21 mouse cellular contexts compared by ENCODE assay signal in genomic region chr5:71951398-71951797, GRCm38 (mm10).
A peak's percentile ranks its signal among the peaks of the same experiment; 100 is the strongest.
DNase-seq lines count a peak whose midpoint lies in the region; ATAC-seq and TF ChIP-seq lines count a peak whose summit lies in the region.
"Had no signal": no experiment of that assay in that cellular context is flagged by ENCODE, and none has a peak within 500 bp of the region (broad histone marks: within the 10 kb centered on the region; RNA-seq: fewer than 3 reads in every experiment).

No protein-coding gene starts in this region.

- no peak overlapping the region for H3K4me3 ChIP-seq in gastrocnemius, adult 2 months
- no peak overlapping the region for H3K4me3 ChIP-seq in left cerebral cortex, adult 2 months
- H3K4me3 ChIP-seq: erythroblast, embryonic 14.5 days; hindbrain, embryonic 15.5 days; layer of hippocampus, adult 2 months; midbrain, embryonic 10.5 days; neural tube, embryonic 13.5 days had no signal

- no peak for TF ChIP-seq CTCF in gastrocnemius, adult 2 months (IDR thresholded peaks at IDR 0.05)
- no peak for TF ChIP-seq CTCF in left cerebral cortex, adult 2 months (IDR thresholded peaks at IDR 0.05)

- H3K27ac ChIP-seq in gastrocnemius, adult 2 months: no peak overlapping the region
- no peak overlapping the region for H3K27ac ChIP-seq in left cerebral cortex, adult 2 months
- H3K27ac ChIP-seq: hindbrain, embryonic 15.5 days; kidney, postnatal 0 days; layer of hippocampus, adult 2 months; macrophage; midbrain, embryonic 10.5 days; neural tube, embryonic 13.5 days had no signal

- DNase-seq in gastrocnemius, postnatal 10 days: peak; percentile 13
- DNase-seq in gastrocnemius, adult 2 months: no peak
- DNase-seq in left cerebral cortex, postnatal 4 days: peak; percentile 56
- no peak for DNase-seq in left cerebral cortex, adult 2 months (ENCODE audit: extremely low spot score in 1 of 2, low spot score in 2 of 2)
- peak; percentile 5 for DNase-seq in 3T3-L1 (ENCODE audit: low read depth, low spot score)
- DNase-seq in Muller cell, postnatal 12 days (ENCODE audit: inconsistent ontology term): peak; percentile 24
- DNase-seq: cerebellum, adult 8-10 months; lung, adult 18-20 months; right cerebral cortex, postnatal 25 days; thymus, adult 2 months had no signal

- intact Hi-C loops in gastrocnemius, adult 2 months (cut with DNase I): no loop called here
- intact Hi-C loops in left cerebral cortex, postnatal 4 days (cut with DNase I): no loop called here
- intact Hi-C loops in left cerebral cortex, adult 2 months (cut with DNase I): no loop called here

- ATAC-seq in inflammation-experienced regulatory T-cells, adult 6 months: no peak
- ATAC-seq: activated CD4-positive, CD25-positive, alpha-beta regulatory T cell, adult 4 months; forebrain, embryonic 14.5 days; intestine, postnatal 0 days had no signal

Comparison
In these comparisons a context has a peak if more than half of its experiments do, and no peak if none do; other contexts are left out.
1. DNase-seq: peak in gastrocnemius, postnatal 10 days (single experiment), left cerebral cortex, postnatal 4 days (single experiment), 3T3-L1 (single experiment) and Muller cell, postnatal 12 days (single experiment); none in gastrocnemius, adult 2 months (single experiment) and left cerebral cortex, adult 2 months (0 of 2).